Mouse (Mus musculus) cerebellum, postnatal 36 days (tissue): ENCODE results near the gene Prkn.
A peak's percentile ranks its signal among the peaks of the same experiment; 100 is the strongest.
"Not testable (repeated sequence)": the region's sequence is repeated elsewhere in the genome, so short reads cannot be mapped to it uniquely, and the experiment has no call there.

Experiments used
- DNase-seq, 2 experiments: peaks; one replicate each; pipeline ENCODE4 v3.0.0; 2021 to 2022; ENCODE audit warnings: mixed read lengths in 2 of 2

Gene Prkn

DNA sequence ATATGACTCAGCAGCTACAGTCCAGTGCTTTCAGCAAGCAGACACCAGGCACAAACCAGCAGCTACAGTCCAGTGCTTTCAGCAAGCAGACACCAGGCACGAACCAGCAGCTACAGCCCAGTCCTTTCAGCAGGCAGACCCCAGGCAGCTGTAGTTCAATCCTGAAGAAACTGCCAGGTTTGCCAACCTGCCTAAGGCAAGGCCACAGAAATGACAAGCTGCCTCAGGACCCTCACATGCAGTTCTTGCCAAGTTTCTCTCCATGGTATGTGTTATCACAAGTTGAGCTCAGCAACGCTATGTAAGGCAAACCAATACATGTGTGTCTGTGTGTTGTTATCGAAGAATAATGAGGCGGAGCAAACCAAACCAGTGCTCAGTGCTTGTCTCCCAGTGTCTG is 1091.5 kb downstream of the Prkn start:
- DNase-seq, result no peak

DNA sequence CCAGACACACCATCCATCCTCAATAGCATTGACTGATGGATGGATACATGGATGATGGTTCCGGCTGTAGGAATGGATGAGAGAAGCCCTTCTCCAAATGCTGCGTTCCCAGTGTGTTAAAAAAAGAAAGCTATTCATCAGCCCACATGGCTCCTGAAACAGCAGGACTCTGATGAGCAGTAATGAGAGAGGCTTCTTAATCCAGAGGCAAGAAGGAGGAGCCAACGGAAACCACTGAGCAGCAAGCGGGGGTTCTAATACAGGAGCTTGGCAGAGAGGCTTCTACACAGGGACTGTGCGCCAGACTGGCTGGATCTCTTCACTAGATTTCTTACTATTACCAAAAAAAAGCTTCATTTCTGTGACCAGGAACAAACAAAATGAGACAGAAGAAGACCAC is 1093.6 kb downstream of the Prkn start:
- no peak for DNase-seq

DNA sequence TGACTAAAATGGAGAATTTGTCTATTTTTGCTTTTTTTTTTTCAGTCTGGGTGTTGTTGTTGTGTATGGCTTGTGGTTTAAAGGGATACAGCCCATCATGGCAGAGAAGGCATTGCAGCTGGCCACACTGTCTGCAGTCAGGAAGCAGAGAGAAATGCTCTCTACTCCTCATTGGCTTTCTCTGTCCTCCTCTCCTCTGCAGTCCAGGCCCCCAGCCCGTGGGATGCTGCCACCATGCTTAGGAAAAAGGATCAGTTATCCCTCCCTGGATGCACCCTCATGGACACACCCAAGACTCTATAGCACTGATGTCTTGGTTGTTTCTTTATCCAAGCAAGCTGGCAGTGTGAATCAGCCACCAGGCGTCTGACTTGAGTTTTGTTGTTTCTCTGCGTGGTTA is 1107.3 kb downstream of the Prkn start:
- DNase-seq, result no peak

DNA sequence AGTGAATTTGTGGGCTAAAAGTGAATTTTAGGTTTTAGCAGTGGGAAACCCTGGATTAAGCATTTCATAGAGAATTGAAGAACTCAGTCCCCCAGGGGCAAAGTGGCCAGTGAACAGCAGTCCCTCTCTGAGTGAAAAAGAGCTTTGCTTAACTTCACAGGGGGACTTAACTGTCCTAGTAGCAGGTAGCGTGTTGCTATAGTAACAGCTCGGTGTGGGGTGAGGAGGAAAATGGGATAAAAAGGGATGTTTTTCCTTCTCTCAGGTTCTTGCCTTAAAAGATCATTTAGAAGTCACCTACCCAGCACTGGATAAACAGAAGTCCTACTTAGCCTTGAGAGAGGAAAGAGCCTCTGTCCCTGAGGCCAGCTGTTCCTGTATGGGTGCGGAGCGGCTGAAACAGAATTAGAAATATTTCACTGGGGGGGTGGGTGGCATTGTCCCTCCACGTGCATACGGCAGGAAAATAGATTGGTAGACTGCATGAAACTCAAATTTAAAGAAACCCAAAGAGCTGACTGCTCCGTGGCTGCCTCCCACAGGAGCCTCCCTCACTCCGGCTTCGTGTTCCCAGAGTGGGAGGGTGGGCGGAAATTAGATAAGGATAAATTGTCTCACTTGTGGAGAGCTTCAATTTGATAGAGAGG is 1109.5 kb downstream of the Prkn start:
- no peak for DNase-seq

DNA sequence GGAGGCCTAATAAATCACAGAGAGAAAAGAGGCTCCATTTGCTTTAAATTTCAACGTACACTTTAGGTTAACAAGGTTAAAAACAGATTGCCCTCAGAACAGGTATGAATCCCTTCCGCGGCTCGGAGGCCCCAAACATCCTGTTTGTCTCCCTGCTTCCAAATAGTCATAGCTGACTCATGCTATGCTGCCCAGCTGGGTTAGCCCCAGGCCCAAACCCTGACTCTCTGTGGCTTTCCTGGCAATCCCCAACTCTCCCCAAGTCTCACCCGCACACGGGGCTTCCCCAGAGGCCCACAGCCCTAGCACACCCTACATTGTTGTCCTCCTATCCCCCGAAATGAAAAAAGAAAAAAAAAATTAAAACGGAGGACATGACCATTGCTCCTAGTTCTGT is 1110.0 kb downstream of the Prkn start:
- DNase-seq, result no peak

DNA sequence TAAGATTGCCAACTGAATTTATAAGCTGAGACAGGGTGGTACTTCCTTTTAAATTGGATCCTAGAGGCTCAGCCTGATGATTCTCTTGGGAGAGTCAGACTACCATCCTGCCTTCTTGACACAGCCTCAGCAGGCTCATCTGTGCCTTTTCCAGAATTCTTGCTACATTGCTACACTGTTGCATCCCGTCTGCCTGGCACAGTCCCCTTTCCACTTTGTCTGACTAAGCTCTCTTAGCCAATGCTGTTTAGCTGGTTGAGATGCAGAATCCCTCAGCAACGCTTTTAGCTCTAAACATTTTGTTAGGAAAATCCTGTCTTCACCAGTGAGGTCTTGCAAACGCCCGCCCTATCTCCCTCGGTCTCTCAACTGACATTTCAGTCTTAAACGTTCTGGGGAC is 1115.1 kb downstream of the Prkn start:
- DNase-seq, result no peak

DNA sequence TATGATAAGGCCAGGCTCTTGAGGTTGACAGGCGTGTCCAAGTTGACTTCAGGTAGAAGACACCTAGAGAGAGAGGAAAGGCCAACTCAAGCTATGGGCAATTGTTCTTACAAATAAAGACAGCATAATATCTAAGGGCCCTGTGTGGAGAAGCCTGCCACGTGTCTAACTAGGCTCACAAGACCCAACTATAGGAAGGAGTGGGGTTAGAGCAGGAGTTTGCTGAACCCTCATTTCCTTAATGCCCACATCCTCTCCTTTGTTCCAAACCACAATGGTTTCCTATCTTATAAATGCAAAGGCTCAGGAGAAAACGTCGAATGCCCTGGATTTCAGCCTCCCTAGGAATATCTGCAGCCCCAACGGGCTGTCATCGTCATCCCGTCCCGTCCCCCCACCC is 1120.3 kb downstream of the Prkn start:
- DNase-seq, result no peak

DNA sequence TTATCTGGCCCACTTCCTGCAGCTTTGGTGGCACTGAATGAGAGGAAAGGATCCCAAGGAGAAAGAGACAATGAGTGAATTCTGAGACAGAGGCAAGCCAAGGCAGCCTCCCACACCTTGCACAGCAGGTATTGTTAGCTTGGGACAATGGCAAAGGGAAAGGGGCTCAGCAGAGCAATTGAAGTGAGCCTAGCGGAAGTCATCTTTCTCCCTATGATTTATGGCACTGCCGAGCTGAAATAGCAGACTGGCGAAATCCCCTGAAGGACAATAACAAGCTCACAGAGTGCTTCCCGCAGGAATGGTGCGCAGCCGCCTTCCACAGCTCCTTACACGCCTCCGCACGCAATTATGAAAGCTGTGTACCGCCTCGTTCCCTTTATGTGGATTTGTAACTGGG is 1122.6 kb downstream of the Prkn start:
- no peak for DNase-seq

DNA sequence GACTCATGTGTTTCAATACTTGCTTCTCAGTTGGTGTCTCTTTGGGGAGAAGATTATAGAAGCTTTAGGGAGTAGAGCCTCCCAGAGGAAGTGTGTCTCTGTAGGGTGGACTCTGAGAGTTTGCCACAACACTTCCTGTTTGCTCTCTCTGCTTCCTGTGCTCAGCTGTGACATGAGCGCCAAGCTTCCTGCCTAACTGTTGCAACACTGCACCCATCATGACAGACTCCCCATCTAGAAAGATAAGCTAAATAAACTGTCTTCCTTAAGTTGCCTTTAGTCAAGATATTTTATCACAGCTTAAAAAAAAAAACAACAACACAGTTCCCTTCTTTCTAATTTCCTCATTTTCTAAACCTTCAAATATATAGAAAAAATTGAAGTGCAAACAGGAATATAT is 1130.0 kb downstream of the Prkn start:
- no peak for DNase-seq

DNA sequence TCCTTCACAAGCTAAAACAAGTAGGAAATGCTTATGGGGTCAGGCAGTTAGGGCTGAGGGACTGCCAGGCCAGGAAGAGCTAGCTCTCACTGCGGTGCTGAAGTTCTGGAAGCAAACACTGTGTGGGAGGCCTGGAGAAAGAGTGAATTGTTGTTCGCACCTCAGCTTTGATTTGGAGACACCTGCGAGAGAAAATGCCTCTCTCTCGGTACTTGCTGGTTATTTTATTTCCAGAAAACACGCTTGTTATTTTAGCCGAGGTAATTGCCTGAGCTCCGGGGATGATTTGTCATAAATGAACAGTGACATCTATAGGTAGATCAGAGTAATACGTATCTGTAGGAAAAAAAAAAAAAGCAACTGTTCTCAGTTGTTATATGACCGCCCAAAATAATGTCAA is 1132.4 kb downstream of the Prkn start:
- peak in 1 of 2 experiments; percentile 46 for DNase-seq

DNA sequence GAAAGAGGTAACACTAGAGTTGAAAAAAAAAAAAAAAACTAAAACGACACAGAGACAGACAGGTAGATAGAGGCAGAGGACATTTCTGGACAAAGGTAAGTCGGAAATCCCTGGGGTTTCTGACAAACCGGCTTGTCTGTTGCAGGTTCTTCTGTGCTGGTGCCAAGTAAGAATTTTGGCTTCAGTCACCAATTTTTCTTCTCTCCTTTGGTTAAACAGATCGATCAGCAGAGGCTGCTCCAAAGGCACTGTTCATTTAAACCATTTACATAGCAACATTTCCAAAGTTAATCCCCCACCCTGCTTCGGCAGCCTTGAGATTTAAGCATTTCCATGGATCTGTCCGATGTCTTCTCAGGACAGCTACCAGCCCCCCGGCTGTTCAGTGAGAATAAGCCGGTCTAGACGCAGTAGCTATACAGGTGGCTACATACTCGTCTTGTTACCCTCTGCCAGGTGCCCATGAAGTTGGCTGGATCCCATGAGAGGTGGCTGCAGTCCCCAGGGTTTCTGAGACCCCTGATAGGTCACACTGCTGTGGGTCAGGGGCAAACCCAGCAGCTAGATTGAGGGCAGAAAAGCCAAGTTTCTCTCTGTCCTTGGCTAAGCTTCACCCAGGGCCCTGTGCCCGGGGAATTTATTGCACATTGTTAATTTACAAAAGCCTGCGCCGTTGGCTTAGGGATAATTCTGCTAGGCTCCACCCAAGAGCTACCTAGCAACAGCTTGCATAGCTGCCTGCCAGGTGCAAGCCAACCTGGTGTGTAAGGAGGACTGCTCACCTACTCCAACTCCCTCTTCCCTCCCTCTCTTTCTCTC is 1133.0 kb downstream of the Prkn start:
- DNase-seq, result peak; percentile 42 to 45

DNA sequence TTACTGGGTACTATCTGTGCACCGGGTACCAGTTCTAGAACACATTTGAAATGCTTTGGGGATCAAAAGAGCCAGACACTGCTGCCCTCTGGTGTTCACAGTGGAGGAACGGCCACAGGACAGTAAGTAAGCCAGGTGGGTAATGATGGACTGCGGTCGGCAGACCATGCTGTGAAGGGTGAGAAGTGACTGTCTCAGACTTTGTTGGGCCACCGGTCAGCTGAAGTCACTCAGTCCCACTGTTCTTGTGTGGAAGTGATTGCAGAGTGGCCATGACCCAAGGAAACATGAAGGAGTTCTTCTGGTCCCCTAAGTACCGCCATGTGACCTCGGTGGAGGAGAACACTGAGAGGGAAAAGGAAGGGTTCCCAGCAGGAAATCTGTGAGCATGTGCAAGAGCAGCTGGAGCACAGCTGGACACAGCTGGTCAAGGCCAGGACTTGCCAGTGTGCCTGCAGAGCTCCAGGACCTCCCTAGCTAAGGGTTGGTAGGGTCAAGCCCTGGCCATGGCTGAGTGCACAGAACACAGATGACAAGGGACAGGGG is 1135.0 kb downstream of the Prkn start:
- DNase-seq, result peak; percentile 69 to 76

DNA sequence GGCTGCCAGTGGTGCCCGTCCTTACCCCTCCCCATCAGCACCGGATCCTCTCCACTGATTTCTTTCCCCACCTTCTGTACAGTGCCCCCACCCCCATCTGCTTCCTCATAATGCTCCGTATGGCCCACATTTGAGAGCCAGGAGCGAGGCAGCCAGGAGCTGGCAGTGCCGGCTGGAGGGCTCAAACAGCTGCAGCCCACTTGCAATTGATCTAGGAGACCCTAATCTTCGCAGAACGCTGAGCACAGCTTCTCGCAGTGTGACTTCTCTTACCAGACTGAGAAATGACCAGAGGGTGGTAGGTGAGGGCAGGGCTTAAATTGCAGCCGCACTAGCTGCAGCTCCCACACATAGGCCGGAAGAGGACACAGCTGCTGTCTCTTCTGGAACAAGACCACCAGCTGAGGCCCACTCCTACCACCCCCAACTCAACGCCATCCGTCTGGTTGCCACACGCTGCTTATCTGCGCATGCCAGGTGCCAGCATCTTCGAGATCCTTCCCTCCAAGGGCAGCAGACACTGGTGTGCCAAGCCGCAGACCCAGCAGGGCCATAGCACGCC is 1138.2 kb downstream of the Prkn start:
- no peak for DNase-seq

DNA sequence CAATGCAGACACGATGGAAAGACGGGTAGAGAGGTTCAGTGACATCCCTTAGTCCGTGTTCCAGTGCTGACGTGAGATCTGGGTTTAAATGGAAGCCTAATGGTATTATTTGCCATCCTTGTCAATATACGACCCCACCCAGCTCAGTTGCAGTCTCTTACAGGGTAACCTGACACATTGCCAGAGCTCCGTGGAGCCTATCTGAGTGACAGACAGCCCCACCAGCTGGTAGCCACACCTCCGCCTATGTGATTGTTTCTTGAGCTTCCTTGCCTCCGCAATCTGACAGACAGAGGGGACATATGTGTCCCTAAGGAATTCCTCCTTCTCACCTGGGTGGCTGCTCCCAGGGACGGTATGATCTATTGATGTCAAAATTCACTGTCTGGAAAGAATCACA is 1141.5 kb downstream of the Prkn start:
- no peak for DNase-seq

DNA sequence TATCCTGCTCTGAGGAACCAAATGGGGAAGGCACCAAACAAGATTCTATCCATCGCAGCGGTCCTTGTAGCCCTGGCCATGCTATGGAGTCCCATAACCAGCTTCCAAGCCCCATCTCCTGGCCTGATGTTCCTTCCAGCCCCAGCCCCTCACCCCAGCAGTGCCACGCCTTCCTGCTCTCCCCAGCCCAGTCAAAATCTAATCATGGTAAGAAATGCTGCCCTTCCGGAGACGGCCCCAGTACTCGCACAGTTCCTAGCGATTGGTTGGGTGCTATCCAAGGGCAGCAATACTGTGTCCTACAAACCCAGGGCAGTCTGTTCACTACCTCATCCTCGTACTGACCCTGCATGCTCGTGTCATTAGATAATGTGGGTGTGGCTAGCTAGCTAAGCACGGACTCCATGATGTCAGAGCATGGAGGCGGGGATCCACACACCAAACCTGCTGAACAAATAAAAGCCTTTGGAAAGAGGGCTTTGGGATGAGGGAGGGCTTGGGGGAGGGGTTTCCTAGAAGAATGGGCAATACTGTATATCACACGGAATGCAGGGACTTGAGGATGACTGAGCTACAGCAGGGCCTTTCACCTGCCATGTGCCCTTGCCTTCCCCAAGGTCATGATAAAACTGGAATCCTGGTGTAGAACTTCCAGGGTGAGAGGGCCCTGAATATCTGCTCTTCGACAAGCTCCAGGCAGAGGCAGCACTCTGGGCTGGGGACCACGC is 1148.1 kb downstream of the Prkn start:
- DNase-seq, result no peak

DNA sequence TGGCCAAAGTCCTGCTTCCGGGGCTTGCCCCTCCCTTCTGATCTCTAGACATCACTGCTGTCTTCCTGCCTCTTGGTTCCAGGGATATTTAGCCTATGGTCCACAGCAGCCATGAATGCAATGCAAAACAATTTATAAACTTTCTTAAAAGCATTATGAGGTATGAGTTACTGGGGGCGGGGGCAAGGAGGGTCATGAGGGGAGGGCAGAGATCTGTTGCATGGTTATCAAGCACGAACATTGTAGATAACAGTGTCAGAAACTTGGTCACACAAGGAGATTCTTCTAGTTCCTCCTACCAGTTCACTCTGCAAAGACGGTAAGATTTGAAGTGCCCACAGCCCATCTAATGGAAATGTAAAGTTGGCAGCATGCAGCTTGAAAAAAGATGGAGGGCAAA is 1149.1 kb downstream of the Prkn start:
- DNase-seq, result no peak

DNA sequence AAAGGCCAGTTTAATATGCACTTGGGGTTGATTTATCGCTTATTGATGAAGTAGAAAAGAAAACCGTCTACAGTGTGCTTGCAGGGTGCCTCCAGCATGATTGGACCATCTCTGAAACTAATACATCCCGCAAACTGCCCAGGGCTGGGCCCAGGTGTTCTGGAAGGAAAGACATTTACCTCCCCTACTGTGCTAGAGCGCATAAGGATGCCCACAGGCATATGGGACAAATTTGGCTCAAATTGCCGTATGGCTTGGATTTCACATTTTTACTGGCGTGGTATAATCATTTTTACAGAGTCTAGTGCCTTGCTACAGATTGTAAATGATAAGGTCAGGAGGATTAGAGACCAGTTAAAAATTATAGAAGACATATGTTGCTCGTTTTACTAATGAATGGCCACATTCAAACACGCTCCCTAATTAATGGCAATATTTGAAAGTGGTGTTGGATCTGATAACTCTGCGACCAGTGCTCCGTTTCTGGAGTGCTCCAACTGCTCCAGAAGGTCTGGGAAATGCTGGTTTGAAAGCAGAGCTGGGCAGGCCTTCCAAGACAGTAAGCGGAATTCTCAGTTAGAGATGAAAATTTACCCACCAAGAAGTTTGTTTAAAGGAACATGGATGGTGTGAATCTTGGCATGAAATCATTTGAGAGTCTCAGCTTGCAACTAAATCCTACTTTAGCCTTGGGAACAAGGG is 1150.4 kb downstream of the Prkn start:
- DNase-seq, result no peak

DNA sequence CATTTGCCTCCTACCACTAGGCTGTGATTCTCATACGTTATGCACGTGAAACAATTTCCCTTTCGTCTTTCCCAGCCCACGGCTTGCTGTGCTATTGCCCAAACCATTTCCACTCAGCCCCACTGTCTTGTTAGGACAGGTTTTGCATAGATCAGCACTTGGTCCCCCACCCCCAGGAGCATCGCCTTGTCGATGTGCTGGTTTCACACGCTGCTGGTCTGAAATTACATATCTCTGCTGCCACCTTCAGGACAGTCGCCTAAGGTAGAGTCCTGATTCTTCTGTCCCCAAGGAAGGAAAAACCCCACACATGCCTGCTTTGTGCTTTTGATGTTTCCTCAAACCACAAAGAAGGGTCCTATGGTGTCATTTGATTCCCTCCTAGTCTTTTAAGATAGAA is 1153.1 kb downstream of the Prkn start:
- DNase-seq, result peak; percentile 51 to 58

DNA sequence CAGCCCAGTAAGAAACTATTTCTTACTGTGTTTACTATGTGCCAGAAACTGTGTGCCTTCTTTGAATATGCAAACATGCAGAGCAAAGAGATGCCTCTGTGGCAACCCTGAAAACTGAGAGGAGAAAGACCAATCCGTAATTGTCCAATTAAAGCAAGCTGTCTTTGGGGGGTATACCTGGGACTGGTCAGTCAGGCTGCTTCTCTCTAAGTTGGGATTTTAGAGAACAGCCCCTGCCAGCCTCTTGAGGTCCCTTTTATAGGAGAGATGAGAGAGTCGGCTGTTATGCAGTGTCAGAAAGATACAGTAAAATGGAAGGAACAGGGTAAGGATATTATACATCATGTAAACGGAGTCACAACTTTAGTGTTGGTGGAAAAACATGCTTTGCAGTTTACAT is 1154.1 kb downstream of the Prkn start:
- no peak for DNase-seq

DNA sequence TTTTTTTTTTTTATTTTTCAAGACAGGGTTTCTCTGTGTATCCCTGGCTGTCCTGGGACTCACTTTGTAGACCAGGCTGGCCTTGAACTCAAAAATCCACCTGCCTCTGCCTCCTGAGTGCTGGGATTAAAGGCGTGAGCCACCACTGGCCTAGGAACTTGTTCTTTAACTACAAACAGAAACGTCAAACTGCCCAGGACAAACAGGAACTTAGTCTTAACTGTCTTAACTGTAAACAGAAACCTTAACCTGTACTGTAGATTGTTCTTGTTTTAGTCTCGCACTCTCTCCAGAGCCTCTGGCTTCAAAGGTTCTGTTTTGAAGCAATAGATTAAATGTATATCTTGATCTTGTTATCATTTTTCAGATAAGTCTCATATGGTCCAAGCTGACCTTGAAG is 1154.6 kb downstream of the Prkn start:
- not testable (repeated sequence) for DNase-seq

DNA sequence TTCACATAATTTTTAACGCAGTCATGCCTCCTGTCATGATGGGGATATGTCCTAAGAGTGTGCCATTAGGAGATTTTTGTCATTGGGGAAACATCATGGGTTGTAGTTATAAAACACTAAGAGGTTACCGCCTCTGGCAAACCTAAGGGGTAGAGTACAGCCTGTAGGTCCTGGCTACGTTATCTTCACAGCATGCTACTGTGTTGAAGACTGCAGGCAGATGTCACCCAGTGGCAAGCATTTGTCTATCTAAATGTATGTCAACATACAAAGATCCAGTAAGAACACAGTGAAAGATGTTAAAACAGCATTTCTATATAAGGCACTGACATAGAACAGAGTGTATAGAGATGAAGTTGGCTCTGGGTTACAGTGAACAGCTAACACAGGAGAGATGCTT is 1155.3 kb downstream of the Prkn start:
- DNase-seq, result no peak

DNA sequence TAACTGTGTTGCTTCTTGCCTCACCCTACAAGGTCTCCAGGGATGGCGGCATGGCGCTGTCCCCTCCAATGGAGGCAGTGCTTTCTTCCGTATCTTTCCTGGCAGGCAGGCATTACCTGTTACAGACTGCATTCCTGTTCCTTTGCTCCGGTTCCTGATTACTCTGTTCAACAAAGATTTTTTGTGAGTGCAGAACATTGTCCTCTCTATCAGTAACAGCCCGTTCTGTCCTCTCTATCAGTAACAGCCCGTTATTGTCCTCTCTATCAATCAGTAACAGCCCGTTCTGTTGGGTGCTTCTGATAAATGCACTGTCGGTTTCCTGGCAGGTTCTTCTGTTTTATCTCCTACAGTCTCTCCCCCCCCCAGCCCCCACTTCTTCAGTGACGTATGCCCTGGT is 1156.1 kb downstream of the Prkn start:
- DNase-seq, result no peak

DNA sequence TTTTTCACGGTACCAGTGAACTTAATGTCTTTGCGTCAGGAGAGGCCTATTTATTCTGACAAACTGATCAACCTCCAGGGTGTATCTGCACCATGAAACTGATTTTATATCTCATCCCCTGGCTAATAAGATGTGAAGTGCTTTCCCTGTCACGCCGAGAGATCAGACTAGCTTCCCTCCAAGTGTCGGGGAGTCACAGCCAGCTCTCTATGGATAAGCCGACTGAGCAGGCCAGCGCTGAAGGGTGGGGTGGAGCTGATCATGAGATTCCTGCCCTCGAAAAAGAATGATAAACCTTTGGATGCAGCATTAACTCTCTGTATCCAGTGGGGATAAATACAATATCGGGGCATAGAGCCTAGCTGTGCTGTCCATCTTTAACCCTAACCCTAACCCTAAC is 1160.1 kb downstream of the Prkn start:
- DNase-seq, result no peak
